Mouse (Mus musculus) adrenal gland, postnatal 36 days (tissue): ENCODE measurements around the gene Inpp5a. TPM values are rescaled to one million over a fixed set of nuclear protein-coding genes. Genes with fewer than 3 reads are reported as not detected.

Experiments used
- DNase-seq, 2 experiments: peaks; one replicate each; pipeline ENCODE4 v3.0.0; 2021; ENCODE audit warnings: mixed read lengths in 1 of 2
- total RNA-seq, 2 experiments: library from RNA; stranded (reverse); gene quantifications; 2 replicates each; pipeline ENCODE4 v1.2.3; 2021

Gene Inpp5a
- total RNA-seq, 2 experiments from 2014 or later, result 84.4 to 85.9 TPM

GRCm38 (mm10) chr7:139536831-139537230 is 147.9 kb downstream of the Inpp5a start:
- no peak for DNase-seq

GRCm38 (mm10) chr7:139537831-139538230 is 148.9 kb downstream of the Inpp5a start:
- DNase-seq, result no peak

GRCm38 (mm10) chr7:139538541-139538940 is 149.6 kb downstream of the Inpp5a start:
- no peak for DNase-seq

DNA sequence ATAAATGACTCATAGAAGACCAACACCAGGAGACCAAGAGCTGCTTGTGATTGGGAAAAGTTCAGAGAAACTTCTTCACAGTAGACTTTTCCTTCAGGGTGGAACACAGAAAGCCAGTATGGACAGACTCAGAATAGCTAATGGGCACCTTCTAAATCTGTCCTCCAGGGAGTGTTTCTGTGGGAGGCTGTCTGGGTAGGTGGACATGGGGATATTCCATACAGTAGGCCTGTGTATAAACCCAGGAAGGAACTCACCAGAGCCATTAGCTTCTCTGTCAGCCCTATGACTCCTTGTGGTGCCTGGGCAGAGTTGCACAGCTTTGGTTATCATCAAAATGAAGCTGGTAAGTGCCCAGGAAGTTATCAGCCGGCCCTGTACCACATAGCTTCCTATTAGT is 151.7 kb downstream of the Inpp5a start:
- DNase-seq, result no peak

DNA sequence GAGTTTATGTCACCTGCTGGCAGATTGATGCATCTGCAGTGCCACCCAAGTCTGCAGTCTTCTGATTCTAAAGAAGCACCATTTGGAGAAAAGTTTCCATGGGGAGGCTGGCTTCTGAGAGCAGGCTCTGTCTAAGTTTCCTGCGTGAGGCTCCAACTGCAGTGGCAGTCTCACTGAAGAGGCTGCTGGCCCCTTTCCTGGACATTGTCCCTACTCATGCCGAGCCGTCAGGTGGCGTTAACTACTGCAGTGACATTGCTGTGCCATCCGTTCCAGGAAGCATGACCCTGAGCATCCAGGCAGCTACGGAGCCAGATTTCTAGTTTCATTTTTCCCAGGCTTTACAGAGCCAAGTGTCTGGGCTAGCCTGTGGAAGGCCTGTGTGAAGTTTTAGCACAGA is 152.5 kb downstream of the Inpp5a start:
- no peak for DNase-seq

GRCm38 (mm10) chr7:139544706-139545625 is 156.1 kb downstream of the Inpp5a start:
- no peak for DNase-seq

- DNase-seq, result no peak
Observed at GRCm38 (mm10) chr7:139547325-139547724, 158.4 kb downstream of the Inpp5a start.

- DNase-seq, result no peak
Observed at GRCm38 (mm10) chr7:139550086-139550783, 161.3 kb downstream of the Inpp5a start.

GRCm38 (mm10) chr7:139551519-139551918 is 162.6 kb downstream of the Inpp5a start:
- DNase-seq, result no peak

DNA sequence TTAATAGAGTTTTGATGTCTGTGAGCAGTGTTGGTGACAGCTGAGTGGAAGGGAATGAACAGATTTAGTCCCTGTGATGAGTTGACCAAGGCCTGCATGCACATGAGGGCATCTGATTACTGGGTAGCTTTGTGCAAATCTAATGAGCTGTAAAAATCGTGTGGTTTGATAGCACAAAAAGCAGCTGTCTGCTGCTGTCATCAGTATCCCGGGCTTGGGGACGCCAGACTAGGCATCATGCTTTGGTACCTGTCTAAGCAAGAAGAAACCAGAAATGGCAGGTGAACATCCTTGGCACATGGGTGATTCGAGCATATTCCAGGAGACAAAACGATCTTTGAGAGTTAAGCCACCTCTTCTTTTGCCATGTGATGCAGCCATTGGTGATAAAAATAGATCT is 167.4 kb downstream of the Inpp5a start:
- DNase-seq, result no peak

DNA sequence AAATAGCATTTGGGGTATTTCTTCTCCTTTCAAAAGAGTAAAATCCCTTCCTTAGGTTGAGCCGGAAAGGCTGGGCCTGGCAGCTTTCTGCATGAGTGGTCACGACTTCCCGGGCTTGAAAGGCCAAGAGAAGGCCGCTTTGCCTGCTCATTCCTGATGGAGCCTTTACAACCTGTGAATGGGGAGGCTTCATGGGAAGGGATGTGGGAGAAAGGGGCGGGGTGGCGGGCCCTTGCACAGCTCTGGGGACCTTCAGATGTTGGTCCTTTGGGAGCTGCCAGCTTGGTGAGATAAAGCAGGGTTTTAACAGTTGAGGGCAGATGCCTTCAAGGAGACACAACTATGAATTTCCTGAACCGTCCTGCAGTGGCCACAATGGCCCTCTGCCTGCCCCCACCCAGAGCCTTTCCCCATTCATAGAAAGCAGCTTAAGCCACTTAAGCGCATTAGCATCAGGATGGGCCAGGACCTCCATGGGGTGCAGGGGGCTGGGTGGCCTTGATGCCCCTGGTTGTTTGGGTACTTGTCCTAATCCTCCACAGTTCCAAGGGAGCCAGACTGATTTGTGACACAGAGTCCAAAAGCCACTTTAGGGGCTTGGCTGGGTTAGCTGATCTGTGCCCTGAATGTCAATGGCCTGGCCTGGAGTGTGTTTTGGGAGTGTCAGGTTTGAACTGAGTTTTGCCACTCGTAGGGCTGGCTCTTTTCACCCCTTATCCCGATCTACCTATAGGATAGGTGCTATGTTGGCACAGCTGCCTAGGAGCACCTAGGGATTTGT is 168.0 kb downstream of the Inpp5a start:
- DNase-seq, result no peak

DNA sequence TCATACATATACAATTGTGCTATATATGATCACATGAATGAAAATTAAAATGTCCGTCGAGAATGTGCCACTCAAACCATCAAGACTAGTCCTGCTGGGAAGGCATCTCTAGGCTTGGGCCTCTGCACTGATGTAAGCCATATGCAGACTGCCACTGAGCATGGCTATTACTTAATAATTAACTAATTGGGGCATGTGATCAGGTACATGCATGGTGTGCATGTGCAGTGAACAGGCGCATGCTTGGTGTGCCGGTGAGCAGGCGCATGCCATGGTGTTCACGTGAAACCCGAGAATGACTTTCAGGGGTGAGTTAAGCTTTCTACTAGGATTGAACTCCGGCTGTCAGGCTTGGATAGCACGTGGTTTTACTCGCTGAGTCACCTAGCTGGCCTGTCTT is 170.8 kb downstream of the Inpp5a start:
- DNase-seq, result no peak

DNA sequence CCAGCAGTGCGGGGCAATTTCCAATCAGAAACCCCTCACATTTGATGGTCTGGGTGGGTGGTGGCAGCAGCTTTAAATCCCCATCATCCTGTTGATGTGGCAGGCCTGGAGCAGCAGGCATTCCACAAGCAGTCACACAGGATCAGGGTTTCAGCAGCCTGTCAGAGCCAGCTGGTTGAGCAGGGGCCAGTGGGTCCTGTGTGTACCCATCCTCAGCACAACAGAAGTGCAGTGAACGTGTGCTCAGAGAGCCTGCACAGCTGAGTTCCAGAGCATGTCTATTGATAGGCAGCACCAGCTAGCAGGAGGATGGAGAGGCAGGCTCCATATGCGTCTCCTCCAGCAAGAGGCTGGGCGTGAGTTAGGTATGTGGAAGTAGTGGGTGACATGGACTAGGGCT is 174.5 kb downstream of the Inpp5a start:
- no peak for DNase-seq

DNA sequence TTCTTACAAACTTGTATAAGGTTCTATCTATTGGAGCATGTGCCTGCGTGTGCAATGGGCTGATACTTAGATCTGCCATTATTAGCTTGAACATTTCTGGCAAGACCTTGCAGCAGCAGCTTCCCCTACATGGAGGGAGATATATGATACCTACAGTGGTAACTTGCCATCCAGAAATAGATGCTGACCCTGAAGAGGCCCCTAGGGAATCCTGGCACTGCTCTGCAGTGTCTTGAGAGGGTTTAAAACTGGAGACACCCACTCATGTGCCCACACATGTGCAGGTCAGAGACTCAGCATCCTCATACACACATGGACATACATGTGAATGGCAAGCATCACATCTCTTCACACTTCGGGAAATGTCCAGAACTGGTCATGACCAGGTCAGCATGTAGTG is 175.3 kb downstream of the Inpp5a start:
- DNase-seq, result no peak

DNA sequence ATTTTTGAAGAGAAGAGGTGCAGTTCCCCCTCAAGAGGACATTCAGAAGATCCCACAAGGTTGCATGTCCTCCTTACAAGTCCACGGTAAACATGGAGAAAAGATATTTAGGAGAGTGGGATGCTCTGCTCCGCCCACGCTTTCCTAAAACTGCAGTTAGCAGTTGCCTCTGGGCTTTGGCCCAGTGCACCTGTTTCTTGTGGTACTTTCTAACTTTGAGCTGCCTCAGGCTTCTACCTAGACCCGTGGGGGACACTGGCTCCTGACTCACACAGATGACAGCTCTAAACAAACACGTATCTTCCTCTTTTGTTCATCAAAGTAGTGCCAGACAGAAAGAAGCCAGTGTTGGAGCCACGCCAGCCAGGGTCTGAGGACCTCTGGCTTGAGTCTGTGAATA is 177.1 kb downstream of the Inpp5a start:
- no peak for DNase-seq

GRCm38 (mm10) chr7:139566533-139566932 is 177.6 kb downstream of the Inpp5a start:
- no peak for DNase-seq

DNA sequence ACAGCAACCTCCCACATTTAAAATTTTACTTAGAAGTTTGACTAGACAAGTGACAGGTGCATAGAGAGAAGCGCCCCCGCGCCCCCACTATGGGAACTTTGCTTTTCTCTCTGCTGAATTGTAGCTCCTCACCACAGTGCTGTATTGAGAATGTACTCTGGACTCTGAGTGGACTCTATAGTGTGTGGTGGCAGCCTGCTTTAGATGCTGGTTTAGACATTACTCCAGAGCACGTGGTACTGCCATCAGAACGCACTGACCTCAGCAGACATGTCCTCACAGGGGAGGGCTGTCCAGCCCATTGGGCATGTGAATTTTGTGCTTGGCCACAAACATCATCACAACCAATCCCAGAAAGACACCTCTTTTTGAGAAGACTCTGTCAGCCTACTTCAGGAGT is 181.9 kb downstream of the Inpp5a start:
- no peak for DNase-seq

GRCm38 (mm10) chr7:139572665-139573064 is 183.8 kb downstream of the Inpp5a start:
- DNase-seq, result no peak

GRCm38 (mm10) chr7:139576064-139576686 is 187.3 kb downstream of the Inpp5a start:
- DNase-seq, result no peak

- peak; percentile 36 to 49 for DNase-seq
Observed at GRCm38 (mm10) chr7:139579261-139579905, 190.5 kb downstream of the Inpp5a start.
